8 mouse cellular contexts compared by ENCODE assay signal in genomic region chr3:88140178-88140902, GRCm38 (mm10). TPM values are rescaled to one million over a fixed set of nuclear protein-coding genes. Genes with fewer than 3 reads are reported as not detected.
A peak's percentile ranks its signal among the peaks of the same experiment; 100 is the strongest.
DNase-seq lines count a peak whose midpoint lies in the region; ATAC-seq and TF ChIP-seq lines count a peak whose summit lies in the region.

No protein-coding gene starts in this region.

- peak overlapping the region; percentile 99 for H3K27ac ChIP-seq in left cerebral cortex, adult 2 months
- peak overlapping the region; percentile 97 for H3K27ac ChIP-seq in cortical plate, adult 2 months (ENCODE audit: insufficient read depth, low read length)
- peak overlapping the region; percentile 100 for H3K27ac ChIP-seq in heart, embryonic 16.5 days (ENCODE audit: low read length)
- H3K27ac ChIP-seq in kidney, postnatal 0 days: peak overlapping the region; percentile 97

- H3K4me2 ChIP-seq in heart, embryonic 16.5 days (ENCODE audit: low read depth, low read length): peak overlapping the region; percentile 95
- peak overlapping the region; percentile 94 for H3K4me2 ChIP-seq in kidney, postnatal 0 days (ENCODE audit: low read length)

- no peaks in the 10 kb centered on the region for H3K9me3 ChIP-seq in heart, embryonic 16.5 days (replicated peaks; ENCODE audit: control insufficient read depth, low read length)
- no peaks in the 10 kb centered on the region for H3K9me3 ChIP-seq in kidney, postnatal 0 days (replicated peaks; ENCODE audit: low read length)

- H3K36me3 ChIP-seq in heart, embryonic 16.5 days (ENCODE audit: control insufficient read depth, insufficient read depth): no peaks in the 10 kb centered on the region
- no peaks in the 10 kb centered on the region for H3K36me3 ChIP-seq in kidney, postnatal 0 days (ENCODE audit: insufficient read depth, low read length)

- no peak for TF ChIP-seq CTCF in left cerebral cortex, adult 2 months (IDR thresholded peaks at IDR 0.05)
- no peak for TF ChIP-seq CTCF in cortical plate, adult 2 months (IDR thresholded peaks at IDR 0.05; ENCODE audit: extremely low read depth, insufficient read depth, low read length)
- no peak for TF ChIP-seq CTCF in kidney, postnatal 0 days (IDR thresholded peaks at IDR 0.05; ENCODE audit: low read depth)

- intact Hi-C loops in left cerebral cortex, adult 2 months (cut with DNase I): no loop called here

- TF ChIP-seq POLR2A in cortical plate, adult 2 months (IDR thresholded peaks at IDR 0.05; ENCODE audit: extremely low read depth, insufficient read depth, low read length): peak; percentile 36; the same call in 1 of the 2 replicates

- peak overlapping the region; percentile 67 for H3K9ac ChIP-seq in heart, embryonic 16.5 days (ENCODE audit: low read length)
- 0 out of 2 replicates have a peak overlapping the region, but pooled peaks have one; percentile 31 for H3K9ac ChIP-seq in kidney, postnatal 0 days (ENCODE audit: low read depth, low read length)

- H3K4me3 ChIP-seq in left cerebral cortex, adult 2 months: peak overlapping the region; percentile 53; the same call in 1 of the 2 replicates
- H3K4me3 ChIP-seq in cortical plate, adult 2 months (ENCODE audit: insufficient read depth, low read length): no peak overlapping the region
- peak overlapping the region; percentile 16 for H3K4me3 ChIP-seq in heart, embryonic 16.5 days (ENCODE audit: low read length)
- H3K4me3 ChIP-seq in kidney, postnatal 0 days (replicated peaks; ENCODE audit: low read depth, low read length): no peak overlapping the region

- no peak for ATAC-seq in heart, embryonic 16.5 days (replicated peaks; ENCODE audit: extremely low read depth, insufficient read depth, low FRiP score)
- ATAC-seq in kidney, postnatal 0 days (replicated peaks; ENCODE audit: low FRiP score, low read depth): no peak

- 5% methylated on average over 11 of the region's 11 CpGs for WGBS in heart, embryonic 16.5 days
- WGBS in kidney, postnatal 0 days: 11% methylated on average over 11 of the region's 11 CpGs

- no peak for DNase-seq in left cerebral cortex, adult 2 months (ENCODE audit: extremely low spot score in 1 of 2, low spot score in 2 of 2)
- no peak for DNase-seq in left cerebral cortex, adult 11 months (ENCODE audit: low spot score)
- peak; percentile 68 for DNase-seq in kidney, postnatal 0 days (ENCODE audit: low spot score)
- peak; percentile 90 for DNase-seq in lung, postnatal 36 days
- no peak for DNase-seq in retina, postnatal 1 day
- DNase-seq in frontal cortex, postnatal 36 days (ENCODE audit: low spot score in 2 of 2): no peak

- H3K4me1 ChIP-seq in cortical plate, adult 2 months (ENCODE audit: control insufficient read depth, insufficient read depth, low read length): peaks cover 16% of the 10 kb centered on the region
- peaks cover 54% of the 10 kb centered on the region for H3K4me1 ChIP-seq in heart, embryonic 16.5 days (ENCODE audit: control insufficient read depth, insufficient read depth, low read length)
- peaks cover 52% of the 10 kb centered on the region for H3K4me1 ChIP-seq in kidney, postnatal 0 days (replicated peaks; ENCODE audit: insufficient read depth, low read length)

- no peaks in the 10 kb centered on the region for H3K27me3 ChIP-seq in heart, embryonic 16.5 days (ENCODE audit: control insufficient read depth, insufficient read depth, low read length)
- no peaks in the 10 kb centered on the region for H3K27me3 ChIP-seq in kidney, postnatal 0 days (ENCODE audit: insufficient read depth, low read length)

RNA-seq across cellular contexts. Expression of gene Mef2d, which starts 1.8 kb away (rescaled TPM):
- 100 to 1,000 TPM; 223 to 225 TPM for total RNA-seq in left cerebral cortex, adult 2 months (2021)
- polyA plus RNA-seq in cortical plate, adult 2 months (2012; rRNA removed): 128 and 131 TPM in 2 replicates
- 40.5 and 44.7 TPM in 2 replicates for polyA plus RNA-seq in heart, embryonic 16.5 days (2015; fragmentation: Nextera tagmentation; extraction: Ambion mirVana)
- polyA plus RNA-seq in kidney, postnatal 0 days (2015; fragmentation: Nextera tagmentation; extraction: Ambion mirVana): 14.4 and 16.2 TPM in 2 replicates

RNA-seq across cellular contexts. Expression of gene Iqgap3, which starts 58.6 kb away (rescaled TPM):
- under 1 TPM; 0.21 to 0.41 TPM for total RNA-seq in left cerebral cortex, adult 2 months (2021)
- 0.59 and 0.96 TPM in 2 replicates for polyA plus RNA-seq in cortical plate, adult 2 months (2012; rRNA removed)
- 23.6 and 27.8 TPM in 2 replicates for polyA plus RNA-seq in heart, embryonic 16.5 days (2015; fragmentation: Nextera tagmentation; extraction: Ambion mirVana)
- polyA plus RNA-seq in kidney, postnatal 0 days (2015; fragmentation: Nextera tagmentation; extraction: Ambion mirVana): 6.8 and 8.2 TPM in 2 replicates

Comparison
In these comparisons a context has a peak if more than half of its experiments do, and no peak if none do; other contexts are left out.
1. DNase-seq: peak in kidney, postnatal 0 days (single experiment) and lung, postnatal 36 days (single experiment); none in left cerebral cortex, adult 2 months (0 of 2), left cerebral cortex, adult 11 months (single experiment), retina, postnatal 1 day (single experiment) and frontal cortex, postnatal 36 days (0 of 2).
2. H3K4me3 ChIP-seq: peak in left cerebral cortex, adult 2 months (single experiment) and heart, embryonic 16.5 days (single experiment); none in cortical plate, adult 2 months (single experiment) and kidney, postnatal 0 days (single experiment).
3. Peak in every context shown above with its lines, with median percentiles within 50 percentile points of each other: H3K27ac ChIP-seq.